Mouse (Mus musculus) G1E-ER4 (cell line): ENCODE data around the gene Ccdc39. TPM values are rescaled to one million over a fixed set of nuclear protein-coding genes. Genes with fewer than 3 reads are reported as not detected.

Experiments used
- GATA1 ChIP-seq: IDR thresholded peaks from one replicate; pipeline ENCODE4 v1.8.0; 2012; ENCODE audit warnings: low read length, inconsistent platforms
- polyA plus RNA-seq: library from polyadenylated mRNA; stranded (reverse); fragments of >175 nt; gene quantifications from 2 replicates; pipeline ENCODE4 v1.2.3, GENCODE M21; 2012

The Ccdc39 gene
- polyA plus RNA-seq, 1 experiment: 0.10 TPM

DNA sequence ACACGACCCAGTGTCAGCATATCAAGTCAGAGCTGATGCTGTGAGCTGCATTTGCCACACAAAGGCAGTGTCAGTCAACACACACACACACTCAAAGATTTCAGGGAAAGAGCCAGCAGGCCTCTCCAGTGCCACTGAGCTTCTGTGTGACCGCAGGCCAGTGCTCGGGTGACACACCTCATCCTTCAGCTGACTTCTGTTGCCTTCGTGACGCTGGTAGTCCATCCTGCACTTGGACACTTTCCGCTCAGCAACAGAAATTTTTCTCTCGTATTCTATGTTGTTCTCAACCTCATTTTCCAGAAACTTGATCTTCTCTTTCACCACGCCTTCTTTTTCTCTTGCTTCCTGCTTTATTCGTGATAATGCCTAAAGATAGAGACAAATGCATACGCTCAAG, 11.8 kb downstream of the Ccdc39 start:
- TF ChIP-seq GATA1: no peak

DNA sequence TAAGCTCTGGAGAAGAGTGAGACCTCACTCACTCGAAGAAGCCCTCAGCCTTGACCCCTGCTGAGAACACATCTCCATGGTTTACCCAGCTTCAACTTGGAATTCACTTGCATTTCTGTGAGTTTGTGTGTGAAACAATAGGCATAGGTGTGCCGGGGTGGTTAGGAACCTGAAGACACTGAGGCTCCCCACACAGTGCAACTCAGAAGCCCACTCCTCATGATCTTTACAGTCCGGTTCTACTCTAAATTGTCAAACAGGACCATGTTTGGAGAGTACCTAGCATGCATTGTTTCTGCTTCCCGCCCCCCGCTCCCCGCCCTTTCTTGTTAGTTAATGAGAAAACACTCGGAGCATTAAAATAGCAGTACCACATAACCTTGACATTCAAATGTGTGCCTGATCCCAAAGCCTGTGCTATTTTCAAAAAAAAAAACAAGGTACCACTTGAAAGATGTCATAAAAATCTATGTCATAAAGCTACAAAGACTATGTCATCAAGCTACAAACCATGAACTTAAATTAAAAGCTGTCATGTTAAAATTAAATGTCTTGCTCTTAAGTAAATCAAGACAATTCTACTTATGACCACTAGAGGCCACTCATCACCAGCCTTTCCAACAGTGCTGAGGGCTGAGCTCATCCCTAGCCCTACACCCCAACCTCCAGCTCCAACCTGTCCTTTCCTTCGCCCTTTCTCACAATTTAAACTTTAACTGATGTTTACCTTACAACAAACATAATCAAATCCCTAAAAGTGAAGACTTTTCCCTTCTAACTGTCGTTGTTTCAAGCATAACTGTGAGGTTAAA, 19.8 kb downstream of the Ccdc39 start:
- no peak for TF ChIP-seq GATA1

DNA sequence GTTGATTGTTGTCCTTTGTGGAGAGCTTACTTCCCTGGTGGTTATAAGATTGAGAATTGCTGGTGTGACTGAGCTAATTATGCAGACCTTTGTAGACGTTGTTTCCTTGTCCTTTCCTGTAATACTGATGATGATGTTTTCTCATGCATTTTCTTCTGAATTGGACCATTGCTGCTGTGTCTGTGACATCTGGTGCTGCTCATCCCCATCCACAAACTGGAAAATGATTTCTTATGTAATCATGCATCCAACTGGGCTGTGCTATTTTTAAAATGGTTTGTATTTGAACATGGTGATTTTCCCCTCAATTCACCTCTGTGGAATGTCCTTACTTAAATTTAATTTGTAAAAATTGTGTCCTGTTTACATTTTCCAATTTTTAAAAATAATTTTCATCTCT, 37.0 kb downstream of the Ccdc39 start:
- no peak for TF ChIP-seq GATA1

DNA sequence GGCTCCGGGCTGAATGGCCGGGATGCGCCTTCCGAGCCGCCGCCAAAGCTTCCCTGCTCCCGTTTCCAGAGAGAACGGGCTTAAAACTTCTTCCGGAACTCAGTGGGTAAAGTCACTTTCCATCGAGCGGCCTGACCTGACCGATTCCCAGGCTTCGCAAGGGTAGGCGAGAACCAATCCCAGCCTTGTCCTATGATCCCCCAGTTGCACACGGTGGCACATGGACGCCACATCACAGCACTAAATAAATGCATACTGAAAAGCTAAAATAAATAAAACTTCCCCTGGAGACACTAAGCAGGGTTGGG, 43.6 kb downstream of the Ccdc39 start:
- TF ChIP-seq GATA1: no peak

DNA sequence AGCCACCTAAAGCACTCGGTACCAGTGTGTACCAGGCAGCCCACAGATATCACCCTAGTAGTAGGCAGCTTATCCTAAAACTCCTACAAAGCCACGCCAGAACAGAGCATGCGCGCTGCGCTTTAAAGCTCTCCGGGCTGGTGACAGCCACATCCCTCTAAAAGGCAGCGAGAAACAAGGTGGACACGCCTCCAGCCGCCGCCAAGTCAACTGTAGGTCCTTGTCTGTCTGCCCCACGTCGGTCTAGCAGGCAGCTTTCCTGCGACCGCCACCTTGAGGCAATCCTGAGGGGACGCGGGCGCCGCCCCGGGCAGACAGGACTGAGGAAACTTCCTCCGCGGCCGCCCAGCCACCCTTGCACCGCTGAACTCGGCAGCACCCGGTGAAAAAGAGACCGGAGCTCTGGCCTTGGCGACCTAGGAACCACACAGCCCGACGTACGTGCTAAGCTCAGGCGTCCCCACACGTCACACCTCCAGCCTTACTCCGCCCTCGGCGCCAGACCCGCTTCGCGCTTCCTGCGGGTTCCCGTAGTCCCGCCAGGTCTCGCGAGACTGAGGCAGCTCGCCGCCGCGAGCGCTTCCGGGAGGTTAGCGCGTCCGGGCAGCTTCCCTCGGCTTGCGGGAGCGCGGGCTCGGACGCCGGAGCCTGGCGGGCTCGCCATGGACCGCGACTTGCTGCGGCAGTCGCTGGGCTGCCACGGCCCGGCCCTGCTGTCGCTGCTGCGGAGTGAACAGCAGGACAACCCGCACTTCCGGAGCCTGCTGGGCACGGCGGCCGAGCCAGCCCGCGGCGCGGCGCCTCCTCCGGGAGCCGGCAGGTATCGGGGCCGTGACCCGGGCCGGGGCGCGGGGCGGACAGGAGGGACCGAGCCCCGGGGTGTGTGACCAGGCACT, 44.2 kb downstream of the Ccdc39 start, which contains the start of gene Ttc14:
TSS of gene Ttc14 (plus strand) at position 216 of the 896 bp plus-strand sequence.
- no peak for TF ChIP-seq GATA1

DNA sequence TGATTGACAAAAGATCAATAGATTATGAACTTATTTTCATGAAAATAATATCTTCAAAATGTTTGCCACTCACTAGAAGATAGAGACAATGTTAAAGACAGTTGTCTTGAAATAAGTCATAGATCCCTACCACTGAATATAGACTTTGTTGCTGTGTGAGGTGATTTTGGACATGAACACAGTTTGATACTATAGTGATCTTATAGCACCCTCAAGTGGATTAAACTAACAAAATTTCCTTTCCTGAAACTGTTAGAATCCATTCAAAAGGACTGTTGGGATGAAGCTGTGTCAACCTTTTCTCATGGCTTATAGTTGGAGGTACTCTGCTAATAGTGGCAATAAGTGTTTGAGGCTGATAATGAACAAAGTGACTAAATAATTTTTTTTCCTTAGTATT, 53.1 kb downstream of the Ccdc39 start:
- TF ChIP-seq GATA1: no peak

Other genes starting within 250 kb of the Ccdc39 start
- 33.0 and 65.2 TPM in 2 replicates for gene Ttc14, start 44.5 kb downstream of the Ccdc39 start, polyA plus RNA-seq
- 14.8 and 24.1 TPM in 2 replicates for gene Fxr1, start 175.6 kb upstream of the Ccdc39 start, polyA plus RNA-seq
- 38.1 and 67.3 TPM in 2 replicates for gene Dnajc19, start 237.0 kb upstream of the Ccdc39 start, polyA plus RNA-seq